Mouse (Mus musculus) C2C12 (cell line): ENCODE data around the gene Txnrd1. TPM values are rescaled to one million over a fixed set of nuclear protein-coding genes. Genes with fewer than 3 reads are reported as not detected.

Source experiments
- H3K27me3 ChIP-seq: one replicate; pipeline ENCODE4 v1.6.1; 2011; ENCODE audit not compliant: control insufficient read depth, insufficient read depth, insufficient read length
- H3K36me3 ChIP-seq: one replicate; pipeline ENCODE4 v1.6.1; 2011; ENCODE audit not compliant: control insufficient read depth, insufficient read depth
- H3K4me3 ChIP-seq: one replicate; pipeline ENCODE4 v1.5.1; 2011; ENCODE audit warnings: mild to moderate bottlenecking, control low read depth; ENCODE audit not compliant: poor library complexity, insufficient read depth, severe bottlenecking
- H3K79me2 ChIP-seq: one replicate; pipeline ENCODE4 v1.6.1; 2011; ENCODE audit not compliant: control insufficient read depth, insufficient read depth
- H3K79me3 ChIP-seq: one replicate; pipeline ENCODE4 v1.6.1; 2011; ENCODE audit warnings: low read depth, control low read depth
- H3ac ChIP-seq: one replicate; pipeline ENCODE3; 2011; ENCODE audit warnings: low read depth; ENCODE audit not compliant: control insufficient read depth, insufficient read length
- CEBPB ChIP-seq: IDR thresholded peaks from one replicate; pipeline ENCODE4 v1.6.1; 2011; ENCODE audit warnings: low read depth, mild to moderate bottlenecking, control low read depth, moderate library complexity
- CTCF ChIP-seq: IDR thresholded peaks from one replicate; pipeline ENCODE4 v1.5.1; 2011; ENCODE audit not compliant: control insufficient read depth, insufficient read depth, insufficient read length
- FOSL1 ChIP-seq: IDR thresholded peaks from one replicate; pipeline ENCODE4 v1.8.0; 2011; ENCODE audit warnings: mild to moderate bottlenecking, low read length; ENCODE audit not compliant: poor library complexity, insufficient read depth, severe bottlenecking
- MAX ChIP-seq: IDR thresholded peaks from one replicate; pipeline ENCODE4 v1.6.1; 2011; ENCODE audit warnings: mild to moderate bottlenecking, control low read depth
- MYOD1 ChIP-seq: IDR thresholded peaks from one replicate; pipeline ENCODE4 v1.6.1; 2011; ENCODE audit warnings: low read depth; ENCODE audit not compliant: control insufficient read depth, insufficient read length
- MYOG ChIP-seq: IDR thresholded peaks from one replicate; pipeline ENCODE4 v1.6.1; 2011; ENCODE audit not compliant: control insufficient read depth, insufficient read length; ENCODE audit errors: extremely low read depth
- USF1 ChIP-seq: IDR thresholded peaks from one replicate; pipeline ENCODE4 v1.6.1; 2011; ENCODE audit warnings: low read depth, mild to moderate bottlenecking, control low read depth, moderate library complexity
- polyA plus RNA-seq: library from polyadenylated mRNA; unstranded; fragments of >200 nt; fragmentation: generic; extraction: Trizol; gene quantifications from one replicate; pipeline ENCODE4 v1.2.1, GENCODE M21; 2012; ENCODE audit warnings: missing spikeins

Gene Txnrd1
- polyA plus RNA-seq, 1 experiment, result 172 TPM

DNA sequence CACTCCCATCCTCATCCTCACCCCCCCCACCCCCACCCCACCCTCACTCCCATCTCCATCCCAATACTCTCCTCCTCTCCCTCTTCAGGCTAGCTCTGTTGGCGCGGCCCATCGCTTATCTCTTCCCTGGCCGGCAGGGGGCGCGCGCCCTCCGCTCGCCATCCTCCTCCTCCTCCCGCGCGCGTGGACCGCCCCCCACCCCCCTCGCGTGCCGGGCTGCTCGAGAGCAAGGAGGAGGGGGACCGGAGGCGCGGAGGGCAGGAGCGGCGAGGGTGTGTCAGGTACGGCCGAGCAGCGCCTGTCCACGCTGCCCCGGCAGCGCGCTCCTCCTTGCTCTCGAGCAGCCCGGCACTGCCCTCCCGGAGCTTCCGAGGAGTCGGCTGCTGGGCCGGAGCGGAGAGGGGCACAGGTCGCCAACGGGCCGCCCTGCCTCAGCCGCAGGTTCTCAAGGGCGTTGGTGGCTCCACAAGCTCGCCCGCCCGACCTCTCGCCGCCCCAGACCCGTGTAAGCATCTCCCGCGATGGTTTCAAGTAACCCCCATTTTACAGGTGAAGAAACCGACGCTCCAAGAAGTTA is 21.8 kb upstream of the Txnrd1 start:
- peak overlapping the region; percentile 14 for H3K4me3 ChIP-seq
- TF ChIP-seq CTCF, result peak; percentile 86
- TF ChIP-seq MYOG, result no peak
- H3K27me3 ChIP-seq, result no peaks in the 10 kb centered on the region
- no peaks in the 10 kb centered on the region for H3K79me2 ChIP-seq
- no peaks in the 10 kb centered on the region for H3K36me3 ChIP-seq
- H3K79me3 ChIP-seq, result no peaks in the 10 kb centered on the region
- peak overlapping the region; percentile 25 for H3ac ChIP-seq

- no peaks in the 10 kb centered on the region for H3K79me2 ChIP-seq
- no peaks in the 10 kb centered on the region for H3K36me3 ChIP-seq
- TF ChIP-seq USF1 (no peak), CEBPB (peak; percentile 45), MYOG (no peak)
- H3K27me3 ChIP-seq, result no peaks in the 10 kb centered on the region
- no peaks in the 10 kb centered on the region for H3K79me3 ChIP-seq
- H3ac ChIP-seq, result no peak overlapping the region
- H3K4me3 ChIP-seq, result no peak overlapping the region
Observed at GRCm38 (mm10) chr10:82814096-82814970, 19.4 kb upstream of the Txnrd1 start.

- Histone ChIP-seq H3K4me3 (no peak overlapping the region), H3K27me3 (no peaks in the 10 kb centered on the region), H3K79me2 (no peaks in the 10 kb centered on the region), H3K36me3 (no peaks in the 10 kb centered on the region), H3ac (no peak overlapping the region), H3K79me3 (no peaks in the 10 kb centered on the region)
- TF ChIP-seq CTCF (no peak), CEBPB (no peak), MYOG (no peak), FOSL1 (no peak), MYOD1 (no peak), MAX (no peak), USF1 (no peak)
Observed at GRCm38 (mm10) chr10:82816441-82816840, 17.3 kb upstream of the Txnrd1 start.

GRCm38 (mm10) chr10:82817514-82817913 is 16.2 kb upstream of the Txnrd1 start:
- Histone ChIP-seq H3ac (no peak overlapping the region), H3K79me3 (no peaks in the 10 kb centered on the region), H3K4me3 (no peak overlapping the region), H3K36me3 (no peaks in the 10 kb centered on the region), H3K79me2 (no peaks in the 10 kb centered on the region), H3K27me3 (no peaks in the 10 kb centered on the region)
- no peak for TF ChIP-seq MYOG
- TF ChIP-seq FOSL1, result no peak
- TF ChIP-seq CEBPB, result no peak
- no peak for TF ChIP-seq USF1
- TF ChIP-seq MYOD1, result no peak
- TF ChIP-seq CTCF, result no peak
- no peak for TF ChIP-seq MAX

DNA sequence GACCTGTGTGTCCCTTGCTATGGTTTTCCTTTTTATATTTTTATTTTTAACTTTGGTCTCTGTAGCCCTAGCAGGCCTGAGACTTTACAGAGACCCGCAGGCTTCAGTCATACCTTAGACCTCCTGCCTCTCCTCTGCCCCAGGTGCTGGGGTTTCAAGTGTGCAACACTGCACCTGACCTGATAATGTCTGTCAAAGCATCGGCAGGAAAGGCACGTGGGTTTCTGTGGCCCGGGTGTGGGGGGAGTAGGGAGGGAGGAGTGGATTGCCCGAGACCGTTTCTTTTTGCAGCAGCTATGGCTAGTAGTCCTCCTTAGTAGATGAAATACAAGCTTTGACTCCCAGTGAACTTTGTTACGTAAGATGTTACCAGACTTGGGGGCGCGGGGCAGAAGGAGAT is 15.8 kb upstream of the Txnrd1 start:
- no peaks in the 10 kb centered on the region for H3K79me2 ChIP-seq
- H3K27me3 ChIP-seq, result no peaks in the 10 kb centered on the region
- H3K4me3 ChIP-seq, result no peak overlapping the region
- TF ChIP-seq USF1 (no peak), FOSL1 (no peak), MYOD1 (no peak), MAX (no peak), MYOG (no peak), CTCF (no peak), CEBPB (no peak)
- no peaks in the 10 kb centered on the region for H3K79me3 ChIP-seq
- no peaks in the 10 kb centered on the region for H3K36me3 ChIP-seq
- H3ac ChIP-seq, result no peak overlapping the region

DNA sequence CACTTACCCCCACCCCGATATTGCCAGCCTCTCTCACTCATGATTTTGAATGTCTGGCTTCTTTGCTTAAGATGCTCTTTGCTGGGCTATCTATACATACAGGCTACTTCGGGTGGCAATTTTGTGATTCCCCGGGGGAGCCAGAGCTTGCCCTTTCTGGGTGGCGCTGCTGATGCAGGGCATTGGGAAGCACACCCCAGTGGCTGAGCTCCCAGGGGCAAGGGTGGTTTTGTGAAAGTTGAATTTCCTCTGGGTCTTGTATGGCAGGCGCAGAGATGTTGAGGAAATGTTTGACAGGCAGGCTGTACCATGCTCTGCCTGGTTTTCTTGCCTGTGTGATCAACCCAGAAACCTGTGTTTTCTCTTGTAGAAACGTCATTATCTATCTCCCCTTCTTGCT is 15.1 kb upstream of the Txnrd1 start:
- no peaks in the 10 kb centered on the region for H3K79me3 ChIP-seq
- H3K36me3 ChIP-seq, result no peaks in the 10 kb centered on the region
- no peaks in the 10 kb centered on the region for H3K79me2 ChIP-seq
- no peaks in the 10 kb centered on the region for H3K27me3 ChIP-seq
- H3K4me3 ChIP-seq, result no peak overlapping the region
- TF ChIP-seq USF1 (no peak), FOSL1 (no peak), MAX (no peak), MYOD1 (no peak), CEBPB (no peak), MYOG (no peak), CTCF (no peak)
- no peak overlapping the region for H3ac ChIP-seq
